Mouse (Mus musculus) R1 (cell line): Measurements from ENCODE around the gene Kirrel3.
A peak's percentile ranks its signal among the peaks of the same experiment; 100 is the strongest.

ENCODE experiments used
- DNase-seq: peaks from one replicate; pipeline ENCODE4 v3.0.0-alpha.2; 2018; ENCODE audit warnings: low read depth, low spot score

Kirrel3 gene

GRCm38 (mm10) chr9:34884325-34884724 lies 398.6 kb downstream of the Kirrel3 start:
- DNase-seq: no peak

- no peak for DNase-seq
Observed at GRCm38 (mm10) chr9:34884942-34885341, 399.2 kb downstream of the Kirrel3 start.

- DNase-seq: no peak
Observed at GRCm38 (mm10) chr9:34886746-34887145, 401.1 kb downstream of the Kirrel3 start.

GRCm38 (mm10) chr9:34887196-34887595 lies 401.5 kb downstream of the Kirrel3 start:
- DNase-seq: no peak

- DNase-seq: no peak
Observed at GRCm38 (mm10) chr9:34888298-34888697, 402.6 kb downstream of the Kirrel3 start.

GRCm38 (mm10) chr9:34901216-34901615 lies 415.5 kb downstream of the Kirrel3 start:
- DNase-seq: no peak

GRCm38 (mm10) chr9:34901888-34902287 lies 416.2 kb downstream of the Kirrel3 start:
- DNase-seq: no peak

- DNase-seq: no peak
Observed at GRCm38 (mm10) chr9:34905164-34905563, 419.5 kb downstream of the Kirrel3 start.

GRCm38 (mm10) chr9:34908040-34908439 lies 422.3 kb downstream of the Kirrel3 start:
- DNase-seq: no peak

GRCm38 (mm10) chr9:34911838-34912237 lies 426.1 kb downstream of the Kirrel3 start:
- DNase-seq: no peak

- no peak for DNase-seq
Observed at GRCm38 (mm10) chr9:34912273-34912972, 426.7 kb downstream of the Kirrel3 start.

- peak; percentile 73 for DNase-seq
Observed at GRCm38 (mm10) chr9:34912996-34913395, 427.3 kb downstream of the Kirrel3 start.

- no peak for DNase-seq
Observed at GRCm38 (mm10) chr9:34918976-34919375, 433.3 kb downstream of the Kirrel3 start.

- no peak for DNase-seq
Observed at GRCm38 (mm10) chr9:34920116-34920515, 434.4 kb downstream of the Kirrel3 start.

GRCm38 (mm10) chr9:34921941-34922340 lies 436.2 kb downstream of the Kirrel3 start:
- DNase-seq: no peak

GRCm38 (mm10) chr9:34922716-34923115 lies 437.0 kb downstream of the Kirrel3 start:
- DNase-seq: no peak

- DNase-seq: no peak
Observed at GRCm38 (mm10) chr9:34923134-34923931, 437.6 kb downstream of the Kirrel3 start.

- DNase-seq: no peak
Observed at GRCm38 (mm10) chr9:34925616-34926015, 439.9 kb downstream of the Kirrel3 start.

GRCm38 (mm10) chr9:34930371-34930770 lies 444.7 kb downstream of the Kirrel3 start:
- DNase-seq: no peak

GRCm38 (mm10) chr9:34938140-34938539 lies 452.4 kb downstream of the Kirrel3 start:
- no peak for DNase-seq

GRCm38 (mm10) chr9:34939621-34940020 lies 453.9 kb downstream of the Kirrel3 start:
- DNase-seq: no peak

- peak; percentile 12 for DNase-seq
Observed at GRCm38 (mm10) chr9:34942122-34942831, 456.6 kb downstream of the Kirrel3 start.
